9 mouse cellular contexts compared by ENCODE assay signal in genomic region chr2:34368396-34368795, GRCm38 (mm10). TPM values are rescaled to one million over a fixed set of nuclear protein-coding genes. Genes with fewer than 3 reads are reported as not detected.
DNase-seq lines count a peak whose midpoint lies in the region; ATAC-seq and TF ChIP-seq lines count a peak whose summit lies in the region.
"Had no signal": no experiment of that assay in that cellular context is flagged by ENCODE, and none has a peak within 500 bp of the region (broad histone marks: within the 10 kb centered on the region; RNA-seq: fewer than 3 reads in every experiment).

No protein-coding gene starts in this region.

- no peaks in the 10 kb centered on the region for H3K36me3 ChIP-seq in kidney, embryonic 15.5 days
- H3K36me3 ChIP-seq in forebrain, embryonic 10.5 days (replicated peaks): 0 out of 2 replicates have a peak, but pooled peaks cover 3% of the 10 kb centered on the region
- H3K36me3 ChIP-seq in limb, embryonic 12.5 days: 0 out of 2 replicates have a peak, but pooled peaks cover 2% of the 10 kb centered on the region
- H3K36me3 ChIP-seq in neural tube, embryonic 14.5 days (ENCODE audit: control insufficient read depth, insufficient read depth, low read length): no peaks in the 10 kb centered on the region

- DNase-seq in kidney, postnatal 25 days: no peak
- DNase-seq in forebrain, embryonic 10.5 days (ENCODE audit: extremely low spot score, low spot score): no peak
- no peak for DNase-seq in right cerebral cortex, postnatal 36 days (ENCODE audit: low spot score in 2 of 2)
- no peak for DNase-seq in urinary bladder, postnatal 14 days (ENCODE audit: low spot score)
- no peak for DNase-seq in layer of hippocampus, adult 2 months (ENCODE audit: low spot score in 2 of 2)
- DNase-seq: thymus, postnatal 25 days had no signal

- WGBS in kidney, embryonic 15.5 days: 33% methylated on average over 6 of the region's 6 CpGs
- 20% methylated on average over 6 of the region's 6 CpGs for WGBS in forebrain, embryonic 10.5 days
- WGBS in limb, embryonic 12.5 days: 23% methylated on average over 6 of the region's 6 CpGs
- 24% methylated on average over 6 of the region's 6 CpGs for WGBS in neural tube, embryonic 14.5 days

- H3K4me1 ChIP-seq in kidney, embryonic 15.5 days: peaks cover 22% of the 10 kb centered on the region
- H3K4me1 ChIP-seq in forebrain, embryonic 10.5 days: peaks cover 51% of the 10 kb centered on the region
- peaks cover 19% of the 10 kb centered on the region; the same call in 1 of the 2 replicates for H3K4me1 ChIP-seq in limb, embryonic 12.5 days (replicated peaks)
- H3K4me1 ChIP-seq in neural tube, embryonic 14.5 days (ENCODE audit: control insufficient read depth, insufficient read depth, low read length): peaks cover 15% of the 10 kb centered on the region; the same call in 1 of the 2 replicates

- no peak overlapping the region for H3K9ac ChIP-seq in kidney, embryonic 15.5 days
- H3K9ac ChIP-seq in limb, embryonic 12.5 days (replicated peaks): no peak overlapping the region
- H3K9ac ChIP-seq in neural tube, embryonic 14.5 days (replicated peaks; ENCODE audit: low read depth, low read length): peak overlapping the region; percentile 34

- no peak for TF ChIP-seq CTCF in layer of hippocampus, adult 2 months (conservative IDR thresholded peaks at IDR 0.05)

- peak overlapping the region; percentile 24 for H3K4me2 ChIP-seq in kidney, embryonic 15.5 days
- H3K4me2 ChIP-seq in limb, embryonic 12.5 days: peak overlapping the region; percentile 31
- peak overlapping the region; percentile 47 for H3K4me2 ChIP-seq in neural tube, embryonic 14.5 days (ENCODE audit: low read depth, low read length)

- no peak overlapping the region for H3K27ac ChIP-seq in kidney, embryonic 15.5 days
- H3K27ac ChIP-seq in forebrain, embryonic 10.5 days: no peak overlapping the region
- H3K27ac ChIP-seq in limb, embryonic 12.5 days: no peak overlapping the region
- peak overlapping the region; percentile 65 for H3K27ac ChIP-seq in neural tube, embryonic 14.5 days (ENCODE audit: low read depth, low read length)
- H3K27ac ChIP-seq in layer of hippocampus, adult 2 months: no peak overlapping the region

- H3K4me3 ChIP-seq in kidney, embryonic 15.5 days (replicated peaks): 0 out of 2 replicates have a peak overlapping the region, but pooled peaks have one; percentile 2
- peak overlapping the region; percentile 34 for H3K4me3 ChIP-seq in forebrain, embryonic 10.5 days
- peak overlapping the region; percentile 11; the same call in 1 of the 2 replicates for H3K4me3 ChIP-seq in limb, embryonic 12.5 days (replicated peaks)
- H3K4me3 ChIP-seq in neural tube, embryonic 14.5 days (ENCODE audit: low read depth, low read length): peak overlapping the region; percentile 24
- H3K4me3 ChIP-seq in layer of hippocampus, adult 2 months: no peak overlapping the region

- no peaks in the 10 kb centered on the region for H3K9me3 ChIP-seq in kidney, embryonic 15.5 days (replicated peaks)
- no peaks in the 10 kb centered on the region for H3K9me3 ChIP-seq in forebrain, embryonic 10.5 days
- no peaks in the 10 kb centered on the region for H3K9me3 ChIP-seq in limb, embryonic 12.5 days
- no peaks in the 10 kb centered on the region for H3K9me3 ChIP-seq in neural tube, embryonic 14.5 days (ENCODE audit: control insufficient read depth, low read length)

- no peaks in the 10 kb centered on the region for H3K27me3 ChIP-seq in kidney, embryonic 15.5 days
- H3K27me3 ChIP-seq in forebrain, embryonic 10.5 days (ENCODE audit: poor library complexity, severe bottlenecking): peaks cover 57% of the 10 kb centered on the region
- peaks cover 14% of the 10 kb centered on the region for H3K27me3 ChIP-seq in limb, embryonic 12.5 days
- H3K27me3 ChIP-seq in neural tube, embryonic 14.5 days (ENCODE audit: control insufficient read depth, insufficient read depth, low read length): no peaks in the 10 kb centered on the region

- ATAC-seq in kidney, embryonic 15.5 days (replicated peaks; ENCODE audit: low FRiP score): no peak
- no peak for ATAC-seq in limb, embryonic 12.5 days (ENCODE audit: insufficient number of reproducible peaks, insufficient read depth, low FRiP score, low TSS enrichment, low read depth)
- no peak for ATAC-seq in neural tube, embryonic 14.5 days (ENCODE audit: low read depth)

RNA-seq across cellular contexts. Expression of gene Pbx3, which starts 4.5 kb away (rescaled TPM):
- 26.2 and 26.6 TPM in 2 replicates for polyA plus RNA-seq in kidney, embryonic 15.5 days (2015; fragmentation: Nextera tagmentation; extraction: Ambion mirVana)
- polyA plus RNA-seq in forebrain, embryonic 10.5 days (2016; fragmentation: Nextera tagmentation; extraction: Ambion mirVana): 26.2 and 27.4 TPM in 2 replicates
- 19.6 and 25.1 TPM in 2 replicates for polyA plus RNA-seq in limb, embryonic 12.5 days (2016; fragmentation: Nextera tagmentation; extraction: Ambion mirVana)
- polyA plus RNA-seq in neural tube, embryonic 14.5 days (2014; fragmentation: Nextera tagmentation; extraction: Ambion mirVana): 157 and 177 TPM in 2 replicates
- 1 to 10 TPM; 7.0 TPM for total RNA-seq in layer of hippocampus, adult 2 months (2021)

RNA-seq across cellular contexts. Expression of gene Mapkap1, which starts 38.2 kb away (rescaled TPM):
- polyA plus RNA-seq in kidney, embryonic 15.5 days (2015; fragmentation: Nextera tagmentation; extraction: Ambion mirVana): 86.4 and 95.8 TPM in 2 replicates
- polyA plus RNA-seq in forebrain, embryonic 10.5 days (2016; fragmentation: Nextera tagmentation; extraction: Ambion mirVana): 83.7 and 84.2 TPM in 2 replicates
- 110 and 117 TPM in 2 replicates for polyA plus RNA-seq in limb, embryonic 12.5 days (2016; fragmentation: Nextera tagmentation; extraction: Ambion mirVana)
- 91.5 and 92.3 TPM in 2 replicates for polyA plus RNA-seq in neural tube, embryonic 14.5 days (2014; fragmentation: Nextera tagmentation; extraction: Ambion mirVana)
- 10 to 100 TPM; 67.8 to 70.3 TPM for total RNA-seq in layer of hippocampus, adult 2 months (2021)
